Mouse (Mus musculus) embryonic facial prominence, embryonic 14.5 days (tissue): ENCODE results near the gene Zfp316. TPM values are rescaled to one million over a fixed set of nuclear protein-coding genes. Genes with fewer than 3 reads are reported as not detected.
A peak's percentile ranks its signal among the peaks of the same experiment; 100 is the strongest.

ENCODE experiments used
- ATAC-seq: fragments of 200-750 bp; cut with Nextera tagmentation; 2 replicates; pipeline ENCODE4 v1.8.0; 2017; ENCODE audit warnings: low read depth, moderate number of reproducible peaks, moderate TSS enrichment
- DNase-seq: peaks from one replicate; pipeline ENCODE4 v3.0.0-alpha.2; 2015; ENCODE audit warnings: low spot score
- H3K27ac ChIP-seq: fragments of 300-500 bp; sonication (generic); replicated peaks from 2 replicates; pipeline ENCODE4 v1.5.1; 2014; ENCODE audit warnings: low read depth, mild to moderate bottlenecking, low read length, moderate library complexity
- H3K27me3 ChIP-seq: fragments of 300-500 bp; sonication (generic); replicated peaks from 2 replicates; pipeline ENCODE4 v1.6.1; 2014; ENCODE audit warnings: low read length; ENCODE audit not compliant: control insufficient read depth, insufficient read depth
- H3K36me3 ChIP-seq: fragments of 300-500 bp; sonication (generic); 2 replicates; pipeline ENCODE4 v1.6.1; 2014; ENCODE audit warnings: low read length, mixed read lengths; ENCODE audit not compliant: control insufficient read depth, insufficient read depth
- H3K4me1 ChIP-seq: fragments of 300-500 bp; sonication (generic); 2 replicates; pipeline ENCODE4 v1.6.1; 2014; ENCODE audit warnings: antibody characterized with exemption, low read length; ENCODE audit not compliant: control insufficient read depth, insufficient read depth
- H3K4me2 ChIP-seq: fragments of 300-500 bp; sonication (generic); 2 replicates; pipeline ENCODE4 v1.6.1; 2014; ENCODE audit warnings: low read depth, mild to moderate bottlenecking, low read length, moderate library complexity, mixed read lengths
- H3K4me3 ChIP-seq: fragments of 300-500 bp; sonication (generic); 2 replicates; pipeline ENCODE4 v1.5.1; 2014; ENCODE audit warnings: low read depth, mild to moderate bottlenecking, low read length
- H3K9ac ChIP-seq: fragments of 300-500 bp; sonication (generic); 2 replicates; pipeline ENCODE4 v1.6.1; 2014; ENCODE audit warnings: low read depth, mild to moderate bottlenecking, low read length, moderate library complexity, mixed read lengths
- H3K9me3 ChIP-seq: fragments of 300-500 bp; sonication (generic); 2 replicates; pipeline ENCODE4 v1.6.1; 2016; ENCODE audit warnings: low read length; ENCODE audit not compliant: control insufficient read depth
- WGBS: fragments of 180-500 bp; shearing (Covaris S2); extraction: QIAGEN DNeasy Blood & Tissue Kit; methylation state at CpG from one replicate; pipeline ENCODE4 v1.1.7; 2014; 5-methylcytosine and 5-hydroxymethylcytosine counted together
- polyA plus RNA-seq: library from polyadenylated mRNA; unstranded; fragments of >200 nt; fragmentation: Nextera tagmentation; extraction: Ambion mirVana; gene quantifications from 2 replicates; pipeline ENCODE4 v1.2.1, GENCODE M21; 2014

The Zfp316 gene
- polyA plus RNA-seq, 1 experiment from 2014 or later = 1.4 TPM

DNA sequence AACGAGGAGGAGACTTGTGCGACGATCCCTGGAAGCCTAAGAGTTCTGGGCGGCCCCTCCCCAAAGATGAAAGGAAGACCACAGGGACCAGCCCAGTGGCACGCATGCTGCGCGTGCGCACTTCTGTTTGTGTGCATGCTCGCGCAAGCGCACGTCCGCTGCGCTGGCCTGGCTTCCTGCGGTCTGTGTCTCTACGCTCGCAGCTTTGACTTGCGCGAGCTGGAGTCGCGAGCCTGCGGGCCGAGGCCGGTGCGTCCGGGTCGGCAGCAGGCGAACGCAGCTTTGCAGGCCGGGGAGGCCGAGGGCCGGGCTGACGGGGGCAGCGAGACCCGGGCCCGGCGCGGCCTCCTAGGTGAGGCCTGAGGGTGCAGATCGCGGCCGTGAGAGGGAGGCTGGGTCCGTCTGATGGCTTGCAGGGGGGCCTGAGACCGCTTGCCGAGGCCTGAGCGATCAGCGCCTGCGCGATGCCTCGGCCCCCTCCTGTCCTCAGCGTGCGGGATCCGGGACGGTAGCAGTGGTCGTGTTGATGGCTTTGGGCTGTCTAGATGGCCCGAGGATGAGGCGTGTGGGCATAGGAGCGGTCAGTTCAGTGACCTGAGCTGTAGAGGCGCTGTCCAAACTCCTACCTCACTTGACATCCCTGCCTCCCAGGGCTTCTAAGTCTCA, 34.7 kb downstream of the Zfp316 start, which contains the start of gene Zfp12:
Zfp12 (plus strand) TSS at position 136 of the 666 bp plus-strand sequence.
- peaks cover 28% of the 10 kb centered on the region for H3K36me3 ChIP-seq
- peak within 1 kb of the TSS; percentile 78 for H3K4me3 ChIP-seq
- H3K4me2 ChIP-seq = peak within 1 kb of the TSS; percentile 82
- no peaks in the 10 kb centered on the region for H3K27me3 ChIP-seq
- under 1% methylated on average over 44 of the region's 58 CpGs for WGBS
- peak; percentile 99 for ATAC-seq
- peak within 1 kb of the TSS; percentile 97 for H3K27ac ChIP-seq
- peak within 1 kb of the TSS; percentile 92 for H3K9ac ChIP-seq
- peak; percentile 99 for DNase-seq
- no peaks in the 10 kb centered on the region for H3K9me3 ChIP-seq
- H3K4me1 ChIP-seq = peaks cover 11% of the 10 kb centered on the region

DNA sequence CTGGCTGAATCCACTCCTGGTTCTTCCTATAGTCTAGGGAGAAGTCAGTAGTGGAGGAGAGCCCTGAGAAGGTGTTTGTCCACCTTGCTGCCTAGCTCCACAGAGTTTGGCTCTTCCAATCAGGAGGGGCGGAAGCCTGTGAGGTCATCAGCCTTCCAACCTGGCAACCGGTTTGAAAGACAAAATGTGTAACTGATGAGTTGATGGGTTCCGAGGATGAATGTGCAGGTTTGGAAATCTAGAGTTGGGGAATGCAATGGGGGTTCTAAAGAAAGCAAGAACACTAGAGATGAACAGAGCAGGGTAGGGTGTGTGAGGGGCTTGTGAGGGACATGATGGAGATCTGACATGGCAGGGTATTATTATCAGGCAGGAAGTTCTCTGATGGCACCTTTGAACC, 43.0 kb downstream of the Zfp316 start, which contains the start of gene Spdye4a:
Spdye4a (minus strand) TSS at position 101 of the 400 bp plus-strand sequence.
- 90% methylated on average over 3 of the region's 3 CpGs for WGBS
- H3K9ac ChIP-seq = no peak within 1 kb of the TSS
- H3K27ac ChIP-seq = no peak within 1 kb of the TSS
- no peak for DNase-seq
- no peaks in the 10 kb centered on the region for H3K4me1 ChIP-seq
- no peak within 1 kb of the TSS for H3K4me2 ChIP-seq
- no peak within 1 kb of the TSS for H3K4me3 ChIP-seq
- no peaks in the 10 kb centered on the region for H3K27me3 ChIP-seq
- 0 out of 2 replicates have a peak, but pooled peaks cover 8% of the 10 kb centered on the region for H3K9me3 ChIP-seq
- no peaks in the 10 kb centered on the region for H3K36me3 ChIP-seq
- no peak for ATAC-seq

DNA sequence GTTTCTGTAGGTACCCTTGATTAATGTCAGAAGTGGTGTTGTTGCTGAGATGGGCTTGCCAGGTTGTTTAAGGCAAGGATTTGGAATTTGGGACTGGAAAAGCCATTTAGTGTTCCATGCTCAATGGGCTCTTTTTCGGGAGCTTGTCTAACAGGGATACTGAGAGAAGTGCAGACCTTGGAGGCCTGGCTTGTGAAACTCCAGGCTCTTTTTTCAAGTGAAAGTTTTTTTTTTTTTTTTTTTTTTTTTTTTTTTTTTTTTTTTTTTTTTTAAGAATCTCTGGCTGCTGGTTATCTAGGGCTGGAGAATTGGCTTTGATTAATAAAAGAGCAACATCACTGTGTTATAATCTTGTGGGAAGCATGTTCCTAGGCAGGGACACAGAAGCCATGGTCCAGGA, 47.5 kb downstream of the Zfp316 start:
- H3K4me2 ChIP-seq = no peak overlapping the region
- no peaks in the 10 kb centered on the region for H3K27me3 ChIP-seq
- 79% methylated on average over 1 of the region's 1 CpGs for WGBS
- H3K9me3 ChIP-seq = no peaks in the 10 kb centered on the region
- no peak for ATAC-seq
- H3K4me3 ChIP-seq = no peak overlapping the region
- no peak overlapping the region for H3K27ac ChIP-seq
- no peaks in the 10 kb centered on the region for H3K4me1 ChIP-seq
- DNase-seq = no peak
- no peak overlapping the region for H3K9ac ChIP-seq
- H3K36me3 ChIP-seq = no peaks in the 10 kb centered on the region

DNA sequence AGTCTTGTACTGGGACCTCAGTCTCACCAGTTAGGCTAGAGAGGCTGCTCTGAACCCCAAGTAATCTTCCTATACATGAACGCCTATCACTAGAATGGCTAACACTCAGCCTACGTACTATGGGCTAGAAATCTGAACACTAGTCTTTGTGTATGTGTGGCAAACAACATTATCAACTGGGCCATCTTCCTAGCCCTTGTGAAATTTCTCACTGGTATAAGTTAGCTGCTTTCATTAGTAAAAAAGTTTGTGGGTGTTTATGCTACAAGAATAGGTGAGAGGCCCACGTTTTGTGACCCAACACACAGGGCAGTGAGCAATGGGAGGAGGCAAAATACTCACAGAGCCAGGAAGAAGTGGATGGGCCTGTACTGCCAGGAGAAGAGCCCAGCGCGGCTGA, 48.8 kb downstream of the Zfp316 start:
- DNase-seq = no peak
- no peak overlapping the region for H3K9ac ChIP-seq
- H3K4me3 ChIP-seq = no peak overlapping the region
- H3K4me1 ChIP-seq = no peaks in the 10 kb centered on the region
- H3K27ac ChIP-seq = no peak overlapping the region
- H3K36me3 ChIP-seq = no peaks in the 10 kb centered on the region
- 76% methylated on average over 5 of the region's 5 CpGs for WGBS
- H3K9me3 ChIP-seq = no peaks in the 10 kb centered on the region
- no peaks in the 10 kb centered on the region for H3K27me3 ChIP-seq
- no peak for ATAC-seq
- H3K4me2 ChIP-seq = no peak overlapping the region

- ATAC-seq (no peak), DNase-seq (no peak)
- Histone ChIP-seq H3K4me3 (no peak overlapping the region), H3K4me1 (no peaks in the 10 kb centered on the region), H3K27ac (no peak overlapping the region), H3K27me3 (no peaks in the 10 kb centered on the region), H3K4me2 (no peak overlapping the region), H3K9ac (no peak overlapping the region), H3K36me3 (no peaks in the 10 kb centered on the region), H3K9me3 (peaks cover under 1% of the 10 kb centered on the region; the same call in 1 of the 2 replicates)
- WGBS = 84% methylated on average over 2 of the region's 2 CpGs
Observed at GRCm38 (mm10) chr5:143213832-143214231, 56.0 kb downstream of the Zfp316 start.

DNA sequence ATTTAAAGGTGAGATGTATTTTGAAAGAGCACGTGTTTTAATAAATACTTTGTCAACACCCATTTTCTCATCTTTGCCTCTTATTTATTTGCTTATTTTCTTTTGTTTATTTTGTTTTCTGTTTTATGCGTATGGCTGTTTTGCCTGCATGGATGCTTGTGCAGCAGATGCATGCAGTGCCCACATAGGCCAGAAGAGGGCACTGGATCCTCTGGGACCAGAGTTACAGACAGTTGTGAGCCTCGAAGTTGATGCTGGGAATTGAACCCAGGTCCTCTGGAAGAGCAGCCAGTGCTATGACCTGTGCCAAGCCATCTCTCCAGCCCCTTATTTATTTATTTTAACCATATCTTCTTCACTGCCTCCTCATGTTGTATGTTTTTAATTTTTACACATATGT, 64.8 kb downstream of the Zfp316 start:
- 76% methylated on average over 3 of the region's 3 CpGs for WGBS
- Histone ChIP-seq H3K9ac (no peak overlapping the region), H3K27me3 (no peaks in the 10 kb centered on the region), H3K9me3 (peaks cover 5% of the 10 kb centered on the region), H3K27ac (no peak overlapping the region), H3K4me3 (no peak overlapping the region), H3K4me1 (no peaks in the 10 kb centered on the region), H3K36me3 (no peaks in the 10 kb centered on the region), H3K4me2 (no peak overlapping the region)
- DNase-seq = no peak
- no peak for ATAC-seq

Other genes with a start within 250 kb of the Zfp316 start
- 33.1 and 34.0 TPM in 2 replicates for gene Rnf216, start 157.0 kb downstream of the Zfp316 start, polyA plus RNA-seq
- gene Olfr718-ps1, start 122.4 kb downstream of the Zfp316 start, polyA plus RNA-seq = 0.07 TPM in 1 of 2 replicates, not detected in the other
- gene Rbak, start 89.2 kb downstream of the Zfp316 start, polyA plus RNA-seq = 7.6 and 8.2 TPM in 2 replicates
- gene Spdye4b, start 89.0 kb downstream of the Zfp316 start, polyA plus RNA-seq = not detected in 2 replicates
- not detected in 2 replicates for gene Spdye4a, start 43.1 kb downstream of the Zfp316 start, polyA plus RNA-seq
- gene Zfp12, start 34.9 kb downstream of the Zfp316 start, polyA plus RNA-seq = 16.1 and 16.6 TPM in 2 replicates
- gene Zfp853, start 23.6 kb upstream of the Zfp316 start, polyA plus RNA-seq = 0.17 and 0.46 TPM in 2 replicates
- 22.6 and 26.1 TPM in 2 replicates for gene E130309D02Rik, start 45.3 kb upstream of the Zfp316 start, polyA plus RNA-seq
- gene Zdhhc4, start 59.2 kb upstream of the Zfp316 start, polyA plus RNA-seq = 68.3 and 74.7 TPM in 2 replicates
- 0.51 and 0.87 TPM in 2 replicates for gene Grid2ip, start 87.3 kb upstream of the Zfp316 start, polyA plus RNA-seq
- 477 and 497 TPM in 2 replicates for gene Kdelr2, start 133.8 kb upstream of the Zfp316 start, polyA plus RNA-seq
- gene Daglb, start 194.6 kb upstream of the Zfp316 start, polyA plus RNA-seq = 7.6 and 8.5 TPM in 2 replicates